Mouse (Mus musculus) hindbrain, embryonic 15.5 days (tissue): Measurements from ENCODE around the gene Gtf2h4. TPM values are rescaled to one million over a fixed set of nuclear protein-coding genes. Genes with fewer than 3 reads are reported as not detected.

ENCODE experiments used
- ATAC-seq: fragments of 200-750 bp; cut with Nextera tagmentation; 2 replicates; pipeline ENCODE4 v1.8.0; 2017; ENCODE audit warnings: low read depth, moderate number of reproducible peaks, moderate TSS enrichment; ENCODE audit not compliant: low FRiP score
- H3K27ac ChIP-seq: fragments of 300-500 bp; sonication (generic); replicated peaks from 2 replicates; pipeline ENCODE4 v1.5.1; 2015; ENCODE audit warnings: mild to moderate bottlenecking, inconsistent platforms
- H3K27me3 ChIP-seq: fragments of 300-500 bp; sonication (generic); 2 replicates; pipeline ENCODE4 v1.6.1; 2015; ENCODE audit warnings: control low read depth, inconsistent platforms
- H3K36me3 ChIP-seq: fragments of 300-500 bp; sonication (generic); 2 replicates; pipeline ENCODE4 v1.6.1; 2015; ENCODE audit warnings: control low read depth, inconsistent platforms
- H3K4me1 ChIP-seq: fragments of 300-500 bp; sonication (generic); replicated peaks from 2 replicates; pipeline ENCODE4 v1.6.1; 2015; ENCODE audit warnings: control low read depth, inconsistent platforms
- H3K4me2 ChIP-seq: fragments of 300-500 bp; sonication (generic); 2 replicates; pipeline ENCODE4 v1.6.1; 2015; ENCODE audit warnings: moderate library complexity, mild to moderate bottlenecking, inconsistent platforms
- H3K4me3 ChIP-seq: fragments of 300-500 bp; sonication (generic); 2 replicates; pipeline ENCODE4 v1.5.1; 2015; ENCODE audit warnings: mild to moderate bottlenecking, inconsistent platforms
- H3K9ac ChIP-seq: fragments of 300-500 bp; sonication (generic); 2 replicates; pipeline ENCODE4 v1.6.1; 2015; ENCODE audit warnings: inconsistent platforms
- H3K9me3 ChIP-seq: fragments of 300-500 bp; sonication (generic); 2 replicates; pipeline ENCODE4 v1.6.1; 2016; ENCODE audit warnings: control low read depth, inconsistent platforms
- WGBS: fragments of 180-500 bp; shearing (Covaris S2); methylation state at CpG from one replicate; pipeline ENCODE4 v1.1.7; 2015; 5-methylcytosine and 5-hydroxymethylcytosine counted together
- polyA plus RNA-seq: library from polyadenylated mRNA; unstranded; fragments of >200 nt; fragmentation: Nextera tagmentation; extraction: Ambion mirVana; gene quantifications from 2 replicates; pipeline ENCODE4 v1.2.1, GENCODE M21; 2015

Gene Gtf2h4
- polyA plus RNA-seq, 1 experiment from 2014 or later = 23.7 TPM

DNA sequence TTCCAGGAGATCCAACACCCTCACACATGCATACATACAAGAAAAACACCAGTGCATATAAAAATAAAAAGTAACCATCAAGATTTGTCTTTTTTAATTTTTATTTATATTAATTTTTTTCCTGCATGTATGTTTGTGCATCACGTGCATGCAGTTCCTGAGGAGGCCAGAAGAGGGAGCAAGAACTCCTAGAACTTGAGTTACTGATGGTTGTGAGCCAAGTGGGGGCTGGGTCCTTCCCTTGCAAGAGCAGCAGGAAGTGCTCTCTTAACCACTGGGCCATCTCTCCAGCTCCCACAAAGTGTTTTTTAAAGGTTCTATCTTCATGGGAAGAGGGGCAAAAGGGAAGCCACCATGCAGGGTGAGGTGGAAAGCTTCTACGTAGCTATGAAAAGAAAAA lies 21.8 kb upstream of the Gtf2h4 start:
- no peak overlapping the region for H3K4me3 ChIP-seq
- WGBS = 93% methylated on average over 2 of the region's 2 CpGs
- H3K9me3 ChIP-seq = no peaks in the 10 kb centered on the region
- peaks cover 36% of the 10 kb centered on the region for H3K4me1 ChIP-seq
- no peak for ATAC-seq
- H3K4me2 ChIP-seq = no peak overlapping the region
- H3K27me3 ChIP-seq = no peaks in the 10 kb centered on the region
- H3K9ac ChIP-seq = no peak overlapping the region
- no peak overlapping the region for H3K27ac ChIP-seq
- peaks cover 42% of the 10 kb centered on the region for H3K36me3 ChIP-seq

DNA sequence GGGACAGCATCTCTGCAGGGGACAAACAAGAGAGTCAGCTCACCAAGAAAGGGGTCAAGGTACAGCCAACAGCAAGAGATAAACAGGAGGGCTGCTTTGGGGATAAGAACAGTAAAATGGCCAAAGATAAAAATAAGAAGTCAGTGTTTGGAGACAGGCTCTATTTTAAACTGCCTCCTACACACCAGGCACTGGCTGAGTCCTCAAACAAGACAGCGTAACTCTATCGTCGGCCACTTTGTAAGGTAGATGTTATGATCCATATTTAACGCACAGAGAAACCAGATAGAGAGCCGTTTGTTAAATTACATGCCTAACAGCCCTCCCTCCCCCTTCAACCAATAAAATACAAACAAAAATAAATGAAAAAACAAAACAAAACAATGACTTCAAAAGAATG lies 20.4 kb upstream of the Gtf2h4 start:
- peaks cover 55% of the 10 kb centered on the region for H3K36me3 ChIP-seq
- H3K4me1 ChIP-seq = peaks cover 25% of the 10 kb centered on the region
- no peaks in the 10 kb centered on the region for H3K9me3 ChIP-seq
- H3K27me3 ChIP-seq = no peaks in the 10 kb centered on the region
- H3K4me3 ChIP-seq = no peak overlapping the region
- H3K4me2 ChIP-seq = no peak overlapping the region
- WGBS = 91% methylated on average over 5 of the region's 5 CpGs
- no peak overlapping the region for H3K9ac ChIP-seq
- ATAC-seq = no peak
- H3K27ac ChIP-seq = no peak overlapping the region

DNA sequence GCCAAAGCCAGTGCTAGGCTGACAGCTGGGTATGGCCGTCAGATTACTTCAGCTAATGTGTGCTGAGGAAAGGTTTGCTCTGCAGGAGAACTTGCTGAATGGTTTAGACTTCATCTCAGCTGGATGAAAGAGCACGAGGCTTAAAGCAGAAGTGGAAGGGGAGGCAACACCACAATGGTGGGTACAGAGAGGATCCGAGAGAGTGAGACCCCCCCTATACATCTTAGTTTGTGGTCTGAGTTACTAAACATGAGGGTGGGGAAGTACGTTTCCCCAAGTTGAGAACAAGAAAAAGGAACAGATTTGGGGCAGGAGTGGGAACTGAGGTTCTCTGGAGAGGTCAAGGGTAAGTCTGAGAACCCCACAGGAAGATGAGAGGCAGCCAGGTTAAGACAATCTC lies 18.8 kb upstream of the Gtf2h4 start:
- Histone ChIP-seq H3K27ac (no peak overlapping the region), H3K36me3 (peaks cover 71% of the 10 kb centered on the region), H3K4me2 (no peak overlapping the region), H3K4me3 (no peak overlapping the region), H3K9ac (no peak overlapping the region), H3K4me1 (peaks cover 10% of the 10 kb centered on the region), H3K27me3 (no peaks in the 10 kb centered on the region), H3K9me3 (no peaks in the 10 kb centered on the region)
- no peak for ATAC-seq
- 75% methylated on average over 4 of the region's 4 CpGs for whole genome bisulfite sequencing

DNA sequence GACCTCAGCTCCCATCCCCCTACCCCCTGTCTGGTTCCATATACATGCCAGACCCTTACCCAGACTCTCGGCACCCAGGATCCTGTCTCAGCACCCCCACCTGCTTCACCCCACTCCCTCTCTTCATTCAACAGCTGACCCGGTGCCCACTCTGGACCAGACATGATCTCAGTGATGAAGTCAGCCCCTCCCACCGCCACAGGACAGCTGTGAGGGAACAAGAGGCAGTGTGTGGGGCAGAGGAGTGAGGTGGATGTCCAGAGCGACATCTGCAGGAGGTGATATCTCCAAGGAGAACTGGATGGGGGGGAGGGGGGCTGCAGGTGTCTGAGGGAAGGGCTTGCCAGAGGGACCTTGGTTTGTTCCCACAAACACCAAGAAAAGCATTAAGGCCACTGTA lies 18.3 kb upstream of the Gtf2h4 start:
- no peak for ATAC-seq
- Histone ChIP-seq H3K27me3 (no peaks in the 10 kb centered on the region), H3K9ac (no peak overlapping the region), H3K27ac (no peak overlapping the region), H3K4me1 (peaks cover 4% of the 10 kb centered on the region), H3K36me3 (peaks cover 76% of the 10 kb centered on the region), H3K4me3 (no peak overlapping the region), H3K9me3 (no peaks in the 10 kb centered on the region), H3K4me2 (no peak overlapping the region)
- WGBS = 85% methylated on average over 4 of the region's 4 CpGs

DNA sequence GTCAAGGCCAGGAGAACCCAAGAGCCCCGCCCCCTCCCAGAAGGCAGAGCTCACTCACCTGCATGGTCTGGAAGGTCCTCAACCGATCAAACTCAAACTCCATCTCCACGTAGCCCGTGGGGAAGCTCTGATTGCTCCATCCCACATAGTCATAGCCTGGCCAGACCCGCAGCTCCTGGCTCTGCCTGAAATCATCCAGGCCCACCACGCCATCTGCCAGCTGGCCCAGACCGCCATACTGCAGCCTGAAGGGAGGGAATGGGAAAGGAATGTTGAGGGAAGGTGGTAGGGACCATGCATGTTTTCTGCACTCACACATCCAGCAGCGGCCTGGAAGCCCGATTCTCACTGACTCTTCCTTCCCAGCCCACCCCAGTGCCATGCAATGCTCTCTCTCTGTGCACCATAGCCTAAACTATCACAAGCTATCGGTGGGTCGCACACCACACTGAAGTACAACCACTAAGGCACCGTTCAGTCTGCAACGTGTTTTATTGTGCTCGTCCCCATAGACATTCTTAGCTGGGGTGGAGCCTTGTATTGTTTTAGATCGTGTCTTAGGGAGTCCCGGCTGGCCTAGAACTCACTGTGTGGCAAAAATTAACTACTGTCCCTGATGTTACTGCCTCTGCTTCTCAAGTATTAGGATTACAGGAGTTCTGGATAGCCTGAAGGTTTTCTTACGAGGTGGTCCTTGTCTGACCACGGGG lies 16.6 kb upstream of the Gtf2h4 start:
- Histone ChIP-seq H3K27me3 (no peaks in the 10 kb centered on the region), H3K36me3 (peaks cover 82% of the 10 kb centered on the region), H3K9ac (no peak overlapping the region), H3K4me3 (no peak overlapping the region), H3K4me1 (peaks cover 8% of the 10 kb centered on the region), H3K4me2 (no peak overlapping the region), H3K27ac (no peak overlapping the region), H3K9me3 (no peaks in the 10 kb centered on the region)
- WGBS = 91% methylated on average over 18 of the region's 18 CpGs
- no peak for ATAC-seq

DNA sequence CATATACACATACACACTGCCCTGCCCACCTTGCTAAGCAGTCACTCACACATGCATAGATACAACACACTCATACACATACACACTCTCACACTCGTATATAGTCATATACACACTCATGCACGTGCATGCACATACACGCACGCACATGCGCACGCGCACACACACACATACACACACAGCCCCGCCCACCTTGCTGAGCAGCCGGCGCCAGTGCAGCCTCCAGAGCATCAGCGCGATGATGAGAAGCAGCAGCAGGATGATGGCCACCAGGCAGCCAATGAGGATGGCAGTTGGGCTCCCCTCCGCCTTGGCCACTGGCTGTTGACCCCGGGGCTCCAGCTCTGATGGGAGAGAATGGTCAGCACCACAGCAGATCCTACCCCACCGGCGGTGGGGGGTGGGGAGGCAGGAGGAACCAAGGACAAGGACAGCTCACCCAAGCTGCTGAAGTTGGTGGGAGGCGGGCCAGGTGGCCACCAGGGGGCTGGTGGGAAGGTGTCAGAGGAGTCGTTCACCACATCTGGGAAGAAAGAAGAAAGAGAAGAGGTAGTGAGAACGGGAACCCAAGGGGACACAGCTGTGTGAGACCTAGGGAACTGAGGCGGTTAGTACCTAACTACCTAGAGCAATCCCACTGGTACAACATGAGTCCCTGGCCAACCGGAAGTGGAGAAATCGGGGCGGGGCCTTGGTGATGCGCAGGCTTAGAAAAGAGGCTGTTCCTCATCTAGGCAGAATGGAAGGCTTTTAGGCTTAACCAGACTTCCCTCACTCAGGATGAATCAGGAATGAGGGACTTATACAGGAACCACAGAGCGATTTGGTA lies 15.0 kb upstream of the Gtf2h4 start:
- peaks cover 91% of the 10 kb centered on the region for H3K36me3 ChIP-seq
- no peak overlapping the region for H3K4me3 ChIP-seq
- 93% methylated on average over 25 of the region's 25 CpGs for WGBS
- H3K9ac ChIP-seq = no peak overlapping the region
- no peak for ATAC-seq
- H3K9me3 ChIP-seq = no peaks in the 10 kb centered on the region
- no peaks in the 10 kb centered on the region for H3K27me3 ChIP-seq
- H3K27ac ChIP-seq = no peak overlapping the region
- peaks cover 9% of the 10 kb centered on the region for H3K4me1 ChIP-seq
- no peak overlapping the region for H3K4me2 ChIP-seq

DNA sequence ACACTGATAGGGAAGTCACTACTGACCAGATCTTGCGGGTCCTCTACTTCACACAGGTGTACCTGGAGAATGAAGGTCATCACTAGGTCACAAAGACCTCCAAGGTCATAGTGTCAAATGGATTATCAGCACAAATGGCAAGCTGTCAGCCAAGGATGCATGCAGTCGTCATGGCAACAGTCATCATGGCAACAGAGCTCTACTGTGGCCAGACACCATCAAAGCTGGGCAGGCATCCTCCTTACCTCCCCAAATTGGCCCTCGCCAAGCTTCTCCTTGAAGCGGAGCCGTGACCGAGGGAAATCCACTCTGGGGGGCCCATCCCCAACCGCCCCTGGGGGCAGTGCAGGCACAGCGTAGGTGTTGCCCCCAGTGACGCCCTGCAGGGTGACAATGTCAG lies 11.5 kb upstream of the Gtf2h4 start:
- Histone ChIP-seq H3K27me3 (no peaks in the 10 kb centered on the region), H3K4me1 (peaks cover 9% of the 10 kb centered on the region), H3K27ac (0 out of 2 replicates have a peak overlapping the region, but pooled peaks have one; percentile 27), H3K4me2 (no peak overlapping the region), H3K4me3 (no peak overlapping the region), H3K9me3 (no peaks in the 10 kb centered on the region), H3K9ac (no peak overlapping the region), H3K36me3 (peaks cover 81% of the 10 kb centered on the region)
- no peak for ATAC-seq
- 52% methylated on average over 9 of the region's 9 CpGs for WGBS

DNA sequence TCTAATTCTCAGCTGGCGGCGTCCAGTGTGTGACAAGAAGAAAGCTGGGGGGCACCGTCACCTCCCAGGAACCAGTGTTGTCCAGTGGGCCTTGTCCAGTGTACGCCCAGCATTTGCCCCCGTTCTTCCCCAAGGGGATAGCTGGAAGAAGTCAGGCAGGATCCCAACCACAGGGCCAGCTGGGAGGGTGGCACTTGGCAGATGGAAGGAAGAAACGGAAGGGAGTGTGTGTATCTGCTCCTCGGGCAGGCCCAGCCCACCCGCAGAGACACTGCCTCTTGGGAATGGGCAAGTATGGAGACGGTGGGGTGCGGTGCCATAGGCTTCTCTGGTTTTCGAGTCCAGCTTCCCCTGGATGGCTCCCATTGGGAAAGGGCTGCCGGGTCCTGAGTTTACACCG lies 8.4 kb upstream of the Gtf2h4 start:
- H3K9ac ChIP-seq = no peak overlapping the region
- no peaks in the 10 kb centered on the region for H3K27me3 ChIP-seq
- whole genome bisulfite sequencing = 86% methylated on average over 13 of the region's 13 CpGs
- peaks cover 9% of the 10 kb centered on the region for H3K4me1 ChIP-seq
- H3K9me3 ChIP-seq = no peaks in the 10 kb centered on the region
- peaks cover 50% of the 10 kb centered on the region for H3K36me3 ChIP-seq
- no peak for ATAC-seq
- H3K4me2 ChIP-seq = no peak overlapping the region
- H3K4me3 ChIP-seq = no peak overlapping the region
- no peak overlapping the region for H3K27ac ChIP-seq

DNA sequence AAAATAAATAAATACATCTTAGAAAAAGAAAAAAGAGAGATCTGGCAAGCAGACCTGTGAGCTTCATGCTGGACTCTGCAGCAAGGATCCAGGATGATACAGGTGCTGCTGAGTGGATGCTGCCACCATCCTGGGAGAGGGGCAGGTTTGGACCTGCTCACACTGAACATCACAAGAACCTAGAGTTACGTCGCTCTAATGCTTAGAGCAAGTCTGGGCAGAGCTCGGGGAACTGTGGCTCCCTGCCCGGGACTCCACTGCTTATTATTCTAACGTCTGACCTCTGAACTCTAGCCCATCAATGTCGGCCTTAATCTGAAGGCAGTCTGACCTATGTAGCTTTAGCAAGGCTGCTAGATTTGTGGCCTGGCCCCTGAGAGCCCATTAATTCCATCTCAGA lies 7.1 kb upstream of the Gtf2h4 start:
- no peak overlapping the region for H3K9ac ChIP-seq
- ATAC-seq = no peak
- H3K27me3 ChIP-seq = no peaks in the 10 kb centered on the region
- H3K4me1 ChIP-seq = peaks cover 4% of the 10 kb centered on the region
- H3K27ac ChIP-seq = no peak overlapping the region
- H3K36me3 ChIP-seq = peaks cover 40% of the 10 kb centered on the region
- no peak overlapping the region for H3K4me3 ChIP-seq
- 33% methylated on average over 6 of the region's 6 CpGs for WGBS
- H3K4me2 ChIP-seq = no peak overlapping the region
- no peaks in the 10 kb centered on the region for H3K9me3 ChIP-seq

DNA sequence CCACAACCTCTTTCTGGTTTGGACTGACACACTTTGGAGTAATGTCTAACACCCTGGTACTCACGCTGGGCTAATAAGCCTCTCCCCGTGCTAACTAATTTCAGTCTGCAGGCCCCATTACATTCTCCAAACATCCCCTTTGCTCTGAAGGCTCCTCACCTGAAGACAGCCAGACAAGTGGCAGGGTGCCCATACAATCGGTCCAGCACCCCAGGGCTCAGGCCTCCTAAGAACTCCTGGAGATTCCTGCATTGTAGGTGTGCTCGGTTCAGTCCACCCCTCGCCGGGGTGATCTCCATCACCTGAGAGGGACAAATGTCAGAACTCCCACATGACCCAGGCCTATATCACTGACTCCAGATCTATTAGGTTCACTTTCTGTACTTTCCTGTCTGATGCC lies 1.0 kb downstream of the Gtf2h4 start:
- Histone ChIP-seq H3K4me3 (no peak overlapping the region), H3K9ac (no peak overlapping the region)

DNA sequence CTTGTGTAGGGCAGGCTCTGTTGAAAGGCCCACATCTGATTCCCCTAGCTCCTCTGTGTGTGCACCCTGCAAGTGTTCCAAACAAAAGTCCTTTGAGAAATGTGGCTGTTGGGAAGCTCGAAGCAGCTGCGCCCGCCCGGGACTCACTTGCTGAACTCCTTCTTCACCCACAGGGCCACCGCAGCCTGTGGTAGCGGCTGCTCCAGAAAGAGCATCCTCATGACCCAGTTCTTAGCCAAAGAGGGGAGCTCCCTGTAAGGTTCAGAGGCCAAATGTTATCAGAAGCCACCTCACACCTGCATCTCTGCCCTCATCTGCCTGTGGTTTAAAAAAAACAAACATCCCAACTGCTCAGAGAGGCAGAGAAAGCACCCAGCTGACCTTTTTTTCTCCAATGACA lies 1.7 kb downstream of the Gtf2h4 start:
- H3K36me3 ChIP-seq = no peaks in the 10 kb centered on the region
- H3K4me1 ChIP-seq = peaks cover 19% of the 10 kb centered on the region
- no peak overlapping the region for H3K27ac ChIP-seq
- H3K4me3 ChIP-seq = no peak overlapping the region
- no peak overlapping the region for H3K9ac ChIP-seq
- no peak for ATAC-seq
- H3K27me3 ChIP-seq = no peaks in the 10 kb centered on the region
- WGBS = 92% methylated on average over 6 of the region's 6 CpGs
- no peaks in the 10 kb centered on the region for H3K9me3 ChIP-seq
- H3K4me2 ChIP-seq = no peak overlapping the region

More for the DNA sequence above, 1.0 kb downstream of the Gtf2h4 start:
- H3K27ac ChIP-seq = no peak overlapping the region
- no peaks in the 10 kb centered on the region for H3K27me3 ChIP-seq
- no peaks in the 10 kb centered on the region for H3K36me3 ChIP-seq
- peak overlapping the region; percentile 79 for H3K4me2 ChIP-seq
- ATAC-seq = no peak
- H3K9me3 ChIP-seq = no peaks in the 10 kb centered on the region
- 90% methylated on average over 6 of the region's 6 CpGs for WGBS
- H3K4me1 ChIP-seq = peaks cover 17% of the 10 kb centered on the region

DNA sequence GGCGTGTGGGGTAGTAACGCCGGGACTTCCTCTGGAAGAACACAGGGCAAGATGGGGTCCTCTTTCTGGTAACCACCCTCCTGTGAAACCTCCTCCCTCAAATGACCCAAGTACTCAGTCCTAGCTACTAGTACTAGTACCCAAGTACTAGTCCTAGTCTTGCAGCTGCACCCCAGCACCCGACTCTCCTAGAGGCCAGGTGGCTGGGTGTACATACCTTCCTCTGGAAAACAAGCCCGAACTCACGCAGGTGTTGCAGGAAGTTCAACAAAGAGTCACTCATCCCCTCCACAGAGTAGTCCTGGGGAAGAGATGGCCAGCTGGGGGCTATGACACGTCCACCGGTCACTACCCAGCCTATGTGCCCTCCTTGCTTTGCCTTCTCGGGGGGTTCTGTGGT lies 3.8 kb downstream of the Gtf2h4 start:
- Histone ChIP-seq H3K4me1 (peaks cover 31% of the 10 kb centered on the region), H3K9ac (no peak overlapping the region), H3K27ac (no peak overlapping the region), H3K27me3 (no peaks in the 10 kb centered on the region), H3K36me3 (no peaks in the 10 kb centered on the region), H3K4me2 (no peak overlapping the region), H3K9me3 (no peaks in the 10 kb centered on the region), H3K4me3 (no peak overlapping the region)
- ATAC-seq = no peak
- 95% methylated on average over 9 of the region's 9 CpGs for WGBS
